Mouse (Mus musculus) adrenal gland, postnatal 10 days (tissue): ENCODE measurements around the gene Bok. TPM values are rescaled to one million over a fixed set of nuclear protein-coding genes. Genes with fewer than 3 reads are reported as not detected.

ENCODE experiments used
- DNase-seq: peaks from one replicate; pipeline ENCODE4 v3.0.0; 2021; ENCODE audit warnings: mixed read lengths
- total RNA-seq, 2 experiments: library from RNA; stranded (reverse); gene quantifications; 2 replicates each; pipeline ENCODE4 v1.2.3; 2021

The Bok gene
- total RNA-seq, 2 experiments from 2014 or later, result 17.4 to 21.0 TPM

- DNase-seq, result no peak
These were observed 57.5 kb downstream of the Bok start for GRCm38 (mm10) chr1:93742910-93743309.

Other genes starting within 250 kb of the Bok start
- 100 to 1,000 TPM; 310 to 325 TPM for gene Hdlbp, start 206.8 kb upstream of the Bok start, total RNA-seq
- 10 to 100 TPM; 17.7 to 20.1 TPM for gene Farp2, start 173.6 kb upstream of the Bok start, total RNA-seq
- 100 to 1,000 TPM; 112 to 134 TPM for gene Stk25, start 27.0 kb upstream of the Bok start, total RNA-seq
- 10 to 100 TPM; 62.2 to 75.5 TPM for gene Atg4b, start 65.8 kb downstream of the Bok start, total RNA-seq
- 10 to 100 TPM; 46.0 to 51.7 TPM for gene Thap4, start 69.2 kb downstream of the Bok start, total RNA-seq
- 10 to 100 TPM; 72.3 to 76.9 TPM for gene Dtymk, start 116.3 kb downstream of the Bok start, total RNA-seq
- gene Ing5, start 118.3 kb downstream of the Bok start, total RNA-seq, result 10 to 100 TPM; 15.2 to 17.9 TPM
- 10 to 100 TPM; 33.5 to 48.8 TPM for gene D2hgdh, start 139.2 kb downstream of the Bok start, total RNA-seq
- gene Gal3st2, start 175.6 kb downstream of the Bok start, total RNA-seq, result under 1 TPM; 0.21 to 0.36 TPM
- gene Gal3st2b, start 232.7 kb downstream of the Bok start, total RNA-seq, result under 1 TPM; 0.15 to 0.33 TPM